In genomic region chr16:88372034-88372433, GRCm38 (mm10) we compare ENCODE assay signal across 9 mouse cellular contexts.
DNase-seq lines count a peak whose midpoint lies in the region; ATAC-seq and TF ChIP-seq lines count a peak whose summit lies in the region.
"Had no signal": no experiment of that assay in that cellular context is flagged by ENCODE, and none has a peak within 500 bp of the region (broad histone marks: within the 10 kb centered on the region; RNA-seq: fewer than 3 reads in every experiment).

No protein-coding gene starts in this region.

- H3K27me3 ChIP-seq in midbrain, embryonic 10.5 days (ENCODE audit: low read depth, poor library complexity, severe bottlenecking), result no peaks in the 10 kb centered on the region
- H3K27me3 ChIP-seq in midbrain, embryonic 15.5 days (replicated peaks), result no peaks in the 10 kb centered on the region
- H3K27me3 ChIP-seq in embryonic facial prominence, embryonic 14.5 days (replicated peaks; ENCODE audit: control insufficient read depth, insufficient read depth, low read length), result no peaks in the 10 kb centered on the region
- H3K27me3 ChIP-seq in kidney, adult 2 months (replicated peaks; ENCODE audit: control insufficient read depth, insufficient read depth, low read length), result no peaks in the 10 kb centered on the region
- H3K27me3 ChIP-seq: limb, embryonic 15.5 days had no signal

- no peak overlapping the region for H3K4me2 ChIP-seq in midbrain, embryonic 15.5 days
- no peak overlapping the region for H3K4me2 ChIP-seq in embryonic facial prominence, embryonic 14.5 days (ENCODE audit: low read depth, low read length)
- H3K4me2 ChIP-seq: limb, embryonic 15.5 days had no signal

- ATAC-seq in midbrain, embryonic 15.5 days (replicated peaks), result no peak
- peak; percentile 70; the same call in 1 of the 2 replicates for ATAC-seq in embryonic facial prominence, embryonic 14.5 days (ENCODE audit: low read depth)

- TF ChIP-seq POLR2A in kidney, adult 2 months (IDR thresholded peaks at IDR 0.05; ENCODE audit: low read depth, low read length), result no peak

- H3K9me3 ChIP-seq in midbrain, embryonic 10.5 days (replicated peaks), result no peaks in the 10 kb centered on the region
- no peaks in the 10 kb centered on the region for H3K9me3 ChIP-seq in midbrain, embryonic 15.5 days
- no peaks in the 10 kb centered on the region for H3K9me3 ChIP-seq in embryonic facial prominence, embryonic 14.5 days (ENCODE audit: control insufficient read depth, low read length)
- H3K9me3 ChIP-seq: limb, embryonic 15.5 days had no signal

- H3K4me1 ChIP-seq in midbrain, embryonic 10.5 days, result peaks cover 8% of the 10 kb centered on the region
- H3K4me1 ChIP-seq in midbrain, embryonic 15.5 days, result no peaks in the 10 kb centered on the region
- H3K4me1 ChIP-seq in embryonic facial prominence, embryonic 14.5 days (ENCODE audit: control insufficient read depth, insufficient read depth, low read length), result no peaks in the 10 kb centered on the region
- H3K4me1 ChIP-seq in kidney, adult 2 months (ENCODE audit: control insufficient read depth, insufficient read depth, low read length), result no peaks in the 10 kb centered on the region
- H3K4me1 ChIP-seq: limb, embryonic 15.5 days had no signal

- intact Hi-C loops in left cerebral cortex, postnatal 4 days (cut with DNase I), result no loop called here

- peak; percentile 33 for DNase-seq in midbrain, embryonic 10.5 days (ENCODE audit: low spot score)
- peak; percentile 46 to 65 for DNase-seq in adrenal gland, postnatal 36 days
- DNase-seq in embryonic facial prominence, embryonic 14.5 days (ENCODE audit: low spot score), result peak; percentile 75
- peak; percentile 55 for DNase-seq in kidney, adult 2 months
- peak; percentile 41 for DNase-seq in left cerebral cortex, postnatal 4 days
- DNase-seq in right cerebral cortex, adult 18-20 months, result peak; percentile 41
- DNase-seq in ovary, postnatal 36 days (ENCODE audit: low spot score), result no peak

- no peak overlapping the region for H3K9ac ChIP-seq in midbrain, embryonic 15.5 days
- no peak overlapping the region for H3K9ac ChIP-seq in embryonic facial prominence, embryonic 14.5 days (ENCODE audit: low read depth, low read length)
- H3K9ac ChIP-seq: limb, embryonic 15.5 days had no signal

- no peak overlapping the region for H3K27ac ChIP-seq in midbrain, embryonic 10.5 days (replicated peaks)
- H3K27ac ChIP-seq in midbrain, embryonic 15.5 days, result no peak overlapping the region
- H3K27ac ChIP-seq in embryonic facial prominence, embryonic 14.5 days (replicated peaks; ENCODE audit: low read depth, low read length), result no peak overlapping the region
- no peak overlapping the region for H3K27ac ChIP-seq in kidney, adult 2 months (ENCODE audit: insufficient read depth, low read depth, low read length)
- H3K27ac ChIP-seq: limb, embryonic 15.5 days had no signal

- peak; percentile 56 for TF ChIP-seq CTCF in kidney, adult 2 months (conservative IDR thresholded peaks at IDR 0.05; ENCODE audit: insufficient read depth, insufficient read length, low read depth, low read length)

- no peaks in the 10 kb centered on the region for H3K36me3 ChIP-seq in midbrain, embryonic 10.5 days
- H3K36me3 ChIP-seq in midbrain, embryonic 15.5 days (replicated peaks), result no peaks in the 10 kb centered on the region
- H3K36me3 ChIP-seq in embryonic facial prominence, embryonic 14.5 days (ENCODE audit: control insufficient read depth, insufficient read depth, low read length), result no peaks in the 10 kb centered on the region
- no peaks in the 10 kb centered on the region for H3K36me3 ChIP-seq in kidney, adult 2 months (ENCODE audit: control insufficient read depth, insufficient read depth, low read length)
- H3K36me3 ChIP-seq: limb, embryonic 15.5 days had no signal

- no peak overlapping the region for H3K4me3 ChIP-seq in midbrain, embryonic 10.5 days
- no peak overlapping the region for H3K4me3 ChIP-seq in midbrain, embryonic 15.5 days
- no peak overlapping the region for H3K4me3 ChIP-seq in embryonic facial prominence, embryonic 14.5 days (ENCODE audit: low read depth, low read length)
- no peak overlapping the region for H3K4me3 ChIP-seq in kidney, adult 2 months (ENCODE audit: insufficient read depth, low read depth, low read length)
- H3K4me3 ChIP-seq: limb, embryonic 15.5 days had no signal

- WGBS in midbrain, embryonic 10.5 days, result 33% methylated on average over 7 of the region's 7 CpGs
- WGBS in midbrain, embryonic 15.5 days, result 37% methylated on average over 7 of the region's 7 CpGs
- 33% methylated on average over 7 of the region's 7 CpGs for WGBS in embryonic facial prominence, embryonic 14.5 days
- 31% methylated on average over 7 of the region's 7 CpGs for WGBS in kidney, adult 2 months
